Mouse (Mus musculus): ENCODE results near the gene Ago1.

DNA sequence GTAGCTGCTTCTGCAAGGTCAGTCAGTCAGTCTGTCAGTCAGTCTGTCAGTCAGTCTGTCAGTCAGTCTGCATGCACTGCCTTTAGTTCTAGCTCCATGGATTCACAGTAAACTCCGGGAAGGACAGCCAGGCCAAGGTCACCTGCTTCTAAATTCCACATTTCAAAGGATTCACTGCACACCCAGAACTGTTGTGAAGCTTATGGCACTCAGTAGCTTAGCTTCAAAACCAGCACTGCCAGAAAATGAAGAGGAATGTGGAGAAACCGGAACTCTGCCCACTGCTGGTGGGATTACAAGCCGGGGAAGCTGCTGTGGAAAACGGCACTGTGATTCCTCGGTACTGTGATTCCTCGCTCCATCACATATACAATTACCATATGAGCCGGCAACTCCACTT lies 12.9 kb downstream of the Ago1 start:
- no peak for TF ChIP-seq CTCF (IDR thresholded peaks at IDR 0.05 in 2 of 3, conservative IDR thresholded peaks at IDR 0.05 in 1 of 3; ENCODE audit: control insufficient read depth in 1 of 3, insufficient read depth in 1 of 3, low read depth in 2 of 3, low read length in 3 of 3, poor library complexity in 1 of 3, severe bottlenecking in 1 of 3)
- TF ChIP-seq EP300 (IDR thresholded peaks at IDR 0.05; ENCODE audit: low read depth in 1 of 2, low read length in 2 of 2) = no peak
- TF ChIP-seq CHD2 (IDR thresholded peaks at IDR 0.05; ENCODE audit: low read length) = no peak
- TF ChIP-seq RAD21 (IDR thresholded peaks at IDR 0.05; ENCODE audit: low read depth, low read length) = no peak
- TF ChIP-seq POLR2A (IDR thresholded peaks at IDR 0.05; ENCODE audit: control insufficient read depth in 1 of 2, insufficient read depth in 1 of 2, low read depth in 1 of 2, low read length in 2 of 2, poor library complexity in 1 of 2) = no peak
- no peak for TF ChIP-seq USF2 (IDR thresholded peaks at IDR 0.05; ENCODE audit: borderline replicate concordance in 1 of 2, insufficient read depth in 1 of 2, low read depth in 1 of 2, low read length in 2 of 2)
